Mouse (Mus musculus): ENCODE results near the gene Id3. TPM values are rescaled to one million over a fixed set of nuclear protein-coding genes. Genes with fewer than 3 reads are reported as not detected.

The Id3 gene
- polyA plus RNA-seq, 1 experiment from 2014 or later, result 441 TPM

- Histone ChIP-seq H3K27ac (replicated peaks) (peak overlapping the region; percentile 68; the same call in 1 of the 2 replicates), H3K36me3 (no peaks in the 10 kb centered on the region), H3K9me3 (replicated peaks) (no peaks in the 10 kb centered on the region), H3K4me3 (replicated peaks) (peak overlapping the region; percentile 67), H3K27me3 (no peaks in the 10 kb centered on the region), H3K4me2 (replicated peaks) (peak overlapping the region; percentile 98), H3K4me1 (peaks cover 54% of the 10 kb centered on the region), H3K9ac (peak overlapping the region; percentile 48)
- ATAC-seq (ENCODE audit: insufficient number of reproducible peaks, low FRiP score, low TSS enrichment, low read depth), result peak; percentile 29; the same call in 1 of the 2 replicates
- under 1% methylated on average over 65 of the region's 67 CpGs for WGBS
These were observed 29.4 kb downstream of the Id3 start for GRCm38 (mm10) chr4:136172542-136173209.

GRCm38 (mm10) chr4:136173210-136173715 lies 30.0 kb downstream of the Id3 start:
- Histone ChIP-seq H3K36me3 (no peaks in the 10 kb centered on the region), H3K4me2 (replicated peaks) (peak overlapping the region; percentile 98), H3K9ac (peak overlapping the region; percentile 48), H3K4me1 (peaks cover 60% of the 10 kb centered on the region), H3K9me3 (replicated peaks) (no peaks in the 10 kb centered on the region), H3K27me3 (no peaks in the 10 kb centered on the region), H3K27ac (replicated peaks) (peak overlapping the region; percentile 68; the same call in 1 of the 2 replicates), H3K4me3 (replicated peaks) (peak overlapping the region; percentile 67)
- ATAC-seq (ENCODE audit: insufficient number of reproducible peaks, low FRiP score, low TSS enrichment, low read depth), result no peak
- 8% methylated on average over 14 of the region's 14 CpGs for WGBS

GRCm38 (mm10) chr4:136174216-136175193 lies 31.2 kb downstream of the Id3 start:
- ATAC-seq (ENCODE audit: insufficient number of reproducible peaks, low FRiP score, low TSS enrichment, low read depth), result no peak
- Histone ChIP-seq H3K9me3 (replicated peaks) (no peaks in the 10 kb centered on the region), H3K4me3 (replicated peaks) (peak overlapping the region; percentile 67), H3K4me2 (replicated peaks) (peak overlapping the region; percentile 98), H3K9ac (no peak overlapping the region; the same call in 1 of the 2 replicates), H3K27me3 (no peaks in the 10 kb centered on the region), H3K36me3 (no peaks in the 10 kb centered on the region), H3K27ac (replicated peaks) (peak overlapping the region; percentile 60), H3K4me1 (peaks cover 64% of the 10 kb centered on the region)
- WGBS, result 52% methylated on average over 13 of the region's 13 CpGs

DNA sequence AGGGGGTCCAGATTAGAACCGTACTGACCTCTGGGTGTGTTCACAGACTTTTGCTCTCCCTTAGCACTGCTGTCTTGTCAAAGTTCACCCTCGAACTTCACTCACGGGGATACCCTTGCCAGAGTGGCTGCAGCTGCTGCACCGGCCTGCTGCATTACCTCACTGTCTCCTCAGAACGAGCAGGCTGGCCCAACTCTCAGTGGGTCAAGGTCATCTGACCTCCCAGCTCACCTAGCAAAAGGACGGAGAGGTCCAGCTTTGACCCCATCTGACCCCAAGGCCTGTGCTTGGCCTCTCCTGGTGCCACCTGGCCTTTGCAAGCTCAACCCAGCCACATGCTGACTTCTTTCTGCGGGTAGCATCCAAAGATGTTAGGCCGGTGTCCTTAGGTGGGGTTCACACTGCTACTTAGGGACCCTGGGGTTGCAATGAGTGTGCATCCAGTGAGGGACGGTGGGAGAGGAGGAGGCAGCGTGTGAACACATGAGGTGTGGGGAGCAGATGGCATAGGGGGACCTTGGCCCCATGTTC lies 32.8 kb downstream of the Id3 start:
- Histone ChIP-seq H3K36me3 (no peaks in the 10 kb centered on the region), H3K4me2 (replicated peaks) (no peak overlapping the region), H3K27me3 (no peaks in the 10 kb centered on the region), H3K27ac (replicated peaks) (no peak overlapping the region), H3K4me1 (peaks cover 80% of the 10 kb centered on the region), H3K4me3 (replicated peaks) (no peak overlapping the region), H3K9ac (no peak overlapping the region), H3K9me3 (replicated peaks) (no peaks in the 10 kb centered on the region)
- no peak for ATAC-seq (ENCODE audit: insufficient number of reproducible peaks, low FRiP score, low TSS enrichment, low read depth)
- WGBS, result 69% methylated on average over 10 of the region's 10 CpGs

DNA sequence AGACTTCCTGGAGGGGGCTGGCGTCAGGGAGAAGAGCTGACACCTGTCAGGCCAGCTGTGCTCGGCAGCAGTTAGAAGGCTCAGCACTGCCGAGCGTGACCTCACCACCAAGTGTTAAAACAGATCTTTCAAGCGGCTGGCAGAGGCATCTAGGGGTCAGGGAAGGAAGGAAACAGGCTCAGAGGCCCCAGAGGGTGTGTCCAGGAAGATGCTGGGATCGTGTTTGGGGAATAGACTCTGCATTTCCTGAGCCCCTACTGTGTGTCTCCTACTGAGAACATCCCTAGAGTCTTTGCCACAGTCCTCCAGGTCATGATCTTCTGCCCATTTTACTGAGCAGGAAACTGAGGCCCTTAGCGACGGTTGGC lies 33.9 kb downstream of the Id3 start:
- H3K4me2 ChIP-seq (replicated peaks), result no peak overlapping the region
- H3K27ac ChIP-seq (replicated peaks), result peak overlapping the region; percentile 63
- H3K27me3 ChIP-seq, result no peaks in the 10 kb centered on the region
- no peak overlapping the region for H3K4me3 ChIP-seq (replicated peaks)
- H3K36me3 ChIP-seq, result no peaks in the 10 kb centered on the region
- H3K9ac ChIP-seq, result no peak overlapping the region
- no peak for ATAC-seq (ENCODE audit: insufficient number of reproducible peaks, low FRiP score, low TSS enrichment, low read depth)
- WGBS, result 39% methylated on average over 8 of the region's 8 CpGs
- H3K4me1 ChIP-seq, result peaks cover 78% of the 10 kb centered on the region
- no peaks in the 10 kb centered on the region for H3K9me3 ChIP-seq (replicated peaks)

GRCm38 (mm10) chr4:136177612-136178474 lies 34.5 kb downstream of the Id3 start:
- Histone ChIP-seq H3K9me3 (replicated peaks) (no peaks in the 10 kb centered on the region), H3K27ac (replicated peaks) (peak overlapping the region; percentile 63), H3K9ac (no peak overlapping the region), H3K36me3 (no peaks in the 10 kb centered on the region), H3K4me3 (replicated peaks) (no peak overlapping the region), H3K4me2 (replicated peaks) (no peak overlapping the region), H3K27me3 (no peaks in the 10 kb centered on the region), H3K4me1 (peaks cover 75% of the 10 kb centered on the region)
- 46% methylated on average over 11 of the region's 11 CpGs for WGBS
- ATAC-seq (ENCODE audit: insufficient number of reproducible peaks, low FRiP score, low TSS enrichment, low read depth), result peak; percentile 15; the same call in 1 of the 2 replicates

GRCm38 (mm10) chr4:136178475-136178921 lies 35.2 kb downstream of the Id3 start:
- ATAC-seq (ENCODE audit: insufficient number of reproducible peaks, low FRiP score, low TSS enrichment, low read depth), result no peak
- peaks cover 68% of the 10 kb centered on the region for H3K4me1 ChIP-seq
- H3K27me3 ChIP-seq, result no peaks in the 10 kb centered on the region
- peak overlapping the region; percentile 63; the same call in 1 of the 2 replicates for H3K27ac ChIP-seq (replicated peaks)
- H3K4me3 ChIP-seq (replicated peaks), result no peak overlapping the region
- no peak overlapping the region for H3K9ac ChIP-seq
- H3K36me3 ChIP-seq, result no peaks in the 10 kb centered on the region
- no peaks in the 10 kb centered on the region for H3K9me3 ChIP-seq (replicated peaks)
- no peak overlapping the region for H3K4me2 ChIP-seq (replicated peaks)
- WGBS, result 78% methylated on average over 12 of the region's 12 CpGs

GRCm38 (mm10) chr4:136179456-136179855 lies 36.2 kb downstream of the Id3 start:
- Histone ChIP-seq H3K36me3 (peaks cover 3% of the 10 kb centered on the region; the same call in 1 of the 2 replicates), H3K9me3 (replicated peaks) (no peaks in the 10 kb centered on the region), H3K4me2 (replicated peaks) (peak overlapping the region; percentile 55), H3K9ac (no peak overlapping the region), H3K4me1 (peaks cover 59% of the 10 kb centered on the region), H3K27me3 (no peaks in the 10 kb centered on the region), H3K27ac (replicated peaks) (no peak overlapping the region), H3K4me3 (replicated peaks) (no peak overlapping the region)
- no peak for ATAC-seq (ENCODE audit: insufficient number of reproducible peaks, low FRiP score, low TSS enrichment, low read depth)
- WGBS, result 83% methylated on average over 7 of the region's 7 CpGs

DNA sequence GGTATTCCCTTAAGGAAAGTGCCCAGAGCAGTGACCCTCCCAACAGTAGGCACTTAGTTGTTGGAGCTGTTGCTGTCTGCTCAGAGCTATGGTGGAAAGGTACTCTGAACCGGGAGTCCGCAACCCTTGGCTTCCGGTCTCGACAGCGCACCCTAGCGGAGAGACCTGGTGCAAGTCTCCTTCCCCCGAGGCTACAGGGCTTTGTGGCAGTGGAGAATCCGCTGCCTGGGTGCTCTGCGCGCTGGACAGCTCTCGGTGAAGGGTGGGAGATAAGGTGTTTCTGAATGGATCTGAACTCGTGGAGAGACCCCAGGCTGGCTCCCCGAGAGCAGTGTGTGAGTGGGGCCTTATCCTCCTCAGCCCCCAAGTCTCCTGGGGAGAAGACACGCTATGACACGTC lies 36.7 kb downstream of the Id3 start:
- Histone ChIP-seq H3K9me3 (replicated peaks) (no peaks in the 10 kb centered on the region), H3K9ac (no peak overlapping the region)
- ATAC-seq (ENCODE audit: insufficient number of reproducible peaks, low FRiP score, low TSS enrichment, low read depth), result peak; percentile 15; the same call in 1 of the 2 replicates

More for the DNA sequence above, 36.7 kb downstream of the Id3 start:
- H3K27me3 ChIP-seq, result no peaks in the 10 kb centered on the region
- WGBS, result 7% methylated on average over 15 of the region's 15 CpGs
- H3K36me3 ChIP-seq, result peaks cover 5% of the 10 kb centered on the region; the same call in 1 of the 2 replicates
- peak overlapping the region; percentile 55 for H3K4me2 ChIP-seq (replicated peaks)
- H3K4me1 ChIP-seq, result peaks cover 53% of the 10 kb centered on the region
- peak overlapping the region; percentile 72 for H3K27ac ChIP-seq (replicated peaks)
- peak overlapping the region; percentile 40 for H3K4me3 ChIP-seq (replicated peaks)

All from embryonic facial prominence, embryonic 15.5 days (tissue).